Mouse (Mus musculus) neural tube, embryonic 12.5 days (tissue): ENCODE measurements at regions not wholly inside any gene's neighbourhood (a gene's known extent, or its start where the extent isn't known, plus 50 kb on each side); places are given as distances from the start of the nearest gene placed in this dataset.

Experiments used
- ATAC-seq: fragments of 200-750 bp; cut with Nextera tagmentation; 2 replicates; pipeline ENCODE4 v1.8.0; 2017; ENCODE audit warnings: low read depth, mild to moderate bottlenecking, moderate TSS enrichment, moderate library complexity; ENCODE audit not compliant: low FRiP score
- H3K27ac ChIP-seq: fragments of 300-500 bp; sonication (generic); 2 replicates; pipeline ENCODE4 v1.5.1; 2016
- H3K27me3 ChIP-seq: fragments of 300-500 bp; sonication (generic); replicated peaks from 2 replicates; pipeline ENCODE4 v1.6.1; 2016; ENCODE audit warnings: mild to moderate bottlenecking
- H3K36me3 ChIP-seq: fragments of 300-500 bp; sonication (generic); 2 replicates; pipeline ENCODE4 v1.6.1; 2016; ENCODE audit warnings: mild to moderate bottlenecking
- H3K4me1 ChIP-seq: fragments of 300-500 bp; sonication (generic); 2 replicates; pipeline ENCODE4 v1.6.1; 2016
- H3K4me2 ChIP-seq: fragments of 300-500 bp; sonication (generic); replicated peaks from 2 replicates; pipeline ENCODE4 v1.6.1; 2016; ENCODE audit warnings: mild to moderate bottlenecking
- H3K4me3 ChIP-seq: fragments of 300-500 bp; sonication (generic); 2 replicates; pipeline ENCODE4 v1.5.1; 2016
- H3K9ac ChIP-seq: fragments of 300-500 bp; sonication (generic); 2 replicates; pipeline ENCODE4 v1.6.1; 2016; ENCODE audit warnings: mild to moderate bottlenecking
- H3K9me3 ChIP-seq: fragments of 300-500 bp; sonication (generic); 2 replicates; pipeline ENCODE4 v1.6.1; 2016; ENCODE audit warnings: mild to moderate bottlenecking
- WGBS: fragments of 180-500 bp; shearing (Covaris S2); methylation state at CpG from one replicate; pipeline ENCODE4 v1.1.7; 2016; 5-methylcytosine and 5-hydroxymethylcytosine counted together

- Histone ChIP-seq H3K36me3 (no peaks in the 10 kb centered on the region), H3K27me3 (no peaks in the 10 kb centered on the region), H3K9ac (no peak overlapping the region), H3K9me3 (no peaks in the 10 kb centered on the region), H3K4me2 (no peak overlapping the region), H3K27ac (no peak overlapping the region), H3K4me1 (no peaks in the 10 kb centered on the region), H3K4me3 (no peak overlapping the region)
- 94% methylated on average over 5 of the region's 5 CpGs for WGBS
- no peak for ATAC-seq
Measured at GRCm38 (mm10) chr14:102674635-102675034, 307.8 kb downstream of the Kctd12 start.

GRCm38 (mm10) chr14:102673724-102674123, 308.7 kb downstream of the Kctd12 start:
- H3K27ac ChIP-seq = no peak overlapping the region
- no peak overlapping the region for H3K9ac ChIP-seq
- no peaks in the 10 kb centered on the region for H3K27me3 ChIP-seq
- no peaks in the 10 kb centered on the region for H3K9me3 ChIP-seq
- no peaks in the 10 kb centered on the region for H3K4me1 ChIP-seq
- no peak for ATAC-seq
- no peak overlapping the region for H3K4me3 ChIP-seq
- 81% methylated on average over 5 of the region's 5 CpGs for WGBS
- H3K36me3 ChIP-seq = no peaks in the 10 kb centered on the region
- no peak overlapping the region for H3K4me2 ChIP-seq

GRCm38 (mm10) chr14:102663240-102663639, 319.2 kb downstream of the Kctd12 start:
- 80% methylated on average over 2 of the region's 2 CpGs for WGBS
- Histone ChIP-seq H3K27me3 (no peaks in the 10 kb centered on the region), H3K36me3 (no peaks in the 10 kb centered on the region), H3K27ac (no peak overlapping the region), H3K4me1 (no peaks in the 10 kb centered on the region), H3K4me2 (no peak overlapping the region), H3K9ac (no peak overlapping the region), H3K9me3 (no peaks in the 10 kb centered on the region), H3K4me3 (no peak overlapping the region)
- ATAC-seq = no peak

GRCm38 (mm10) chr14:102660351-102660750, 322.1 kb downstream of the Kctd12 start:
- 84% methylated on average over 11 of the region's 11 CpGs for WGBS
- Histone ChIP-seq H3K9me3 (no peaks in the 10 kb centered on the region), H3K27ac (no peak overlapping the region), H3K4me2 (no peak overlapping the region), H3K4me1 (no peaks in the 10 kb centered on the region), H3K36me3 (no peaks in the 10 kb centered on the region), H3K27me3 (no peaks in the 10 kb centered on the region), H3K4me3 (no peak overlapping the region), H3K9ac (no peak overlapping the region)
- no peak for ATAC-seq

GRCm38 (mm10) chr14:102656235-102656634, 326.2 kb downstream of the Kctd12 start:
- Histone ChIP-seq H3K9ac (no peak overlapping the region), H3K27ac (no peak overlapping the region), H3K27me3 (no peaks in the 10 kb centered on the region), H3K4me3 (no peak overlapping the region), H3K4me1 (no peaks in the 10 kb centered on the region), H3K4me2 (no peak overlapping the region), H3K36me3 (no peaks in the 10 kb centered on the region), H3K9me3 (no peaks in the 10 kb centered on the region)
- 85% methylated on average over 1 of the region's 1 CpGs for WGBS
- ATAC-seq = no peak

GRCm38 (mm10) chr14:102629601-102630000, 352.8 kb downstream of the Kctd12 start:
- H3K27me3 ChIP-seq = no peaks in the 10 kb centered on the region
- H3K4me2 ChIP-seq = no peak overlapping the region
- no peaks in the 10 kb centered on the region for H3K9me3 ChIP-seq
- H3K9ac ChIP-seq = no peak overlapping the region
- H3K4me1 ChIP-seq = no peaks in the 10 kb centered on the region
- H3K4me3 ChIP-seq = no peak overlapping the region
- whole genome bisulfite sequencing = 89% methylated on average over 2 of the region's 2 CpGs
- no peak for ATAC-seq
- no peaks in the 10 kb centered on the region for H3K36me3 ChIP-seq
- no peak overlapping the region for H3K27ac ChIP-seq

GRCm38 (mm10) chr14:102621546-102621945, 360.9 kb downstream of the Kctd12 start:
- no peaks in the 10 kb centered on the region for H3K27me3 ChIP-seq
- no peaks in the 10 kb centered on the region for H3K4me1 ChIP-seq
- H3K36me3 ChIP-seq = no peaks in the 10 kb centered on the region
- no peak overlapping the region for H3K4me3 ChIP-seq
- no peak overlapping the region for H3K4me2 ChIP-seq
- H3K27ac ChIP-seq = no peak overlapping the region
- H3K9me3 ChIP-seq = no peaks in the 10 kb centered on the region
- ATAC-seq = no peak
- no peak overlapping the region for H3K9ac ChIP-seq

GRCm38 (mm10) chr14:102619056-102619455, 363.4 kb downstream of the Kctd12 start:
- WGBS = 78% methylated on average over 4 of the region's 4 CpGs
- Histone ChIP-seq H3K4me1 (no peaks in the 10 kb centered on the region), H3K4me3 (no peak overlapping the region), H3K9me3 (no peaks in the 10 kb centered on the region), H3K36me3 (no peaks in the 10 kb centered on the region), H3K9ac (no peak overlapping the region), H3K4me2 (no peak overlapping the region), H3K27me3 (no peaks in the 10 kb centered on the region), H3K27ac (no peak overlapping the region)
- no peak for ATAC-seq

- Histone ChIP-seq H3K36me3 (no peaks in the 10 kb centered on the region), H3K9ac (no peak overlapping the region), H3K27me3 (no peaks in the 10 kb centered on the region), H3K9me3 (no peaks in the 10 kb centered on the region), H3K27ac (no peak overlapping the region), H3K4me2 (no peak overlapping the region), H3K4me3 (no peak overlapping the region), H3K4me1 (no peaks in the 10 kb centered on the region)
- 41% methylated on average over 7 of the region's 7 CpGs for WGBS
- peak; percentile 50; the same call in 1 of the 2 replicates for ATAC-seq
Measured at GRCm38 (mm10) chr14:102615588-102616309, 366.7 kb downstream of the Kctd12 start.

GRCm38 (mm10) chr14:102606055-102606454, 376.4 kb downstream of the Kctd12 start:
- Histone ChIP-seq H3K27ac (no peak overlapping the region), H3K4me2 (no peak overlapping the region), H3K27me3 (no peaks in the 10 kb centered on the region), H3K9ac (no peak overlapping the region), H3K4me1 (no peaks in the 10 kb centered on the region), H3K36me3 (no peaks in the 10 kb centered on the region), H3K4me3 (no peak overlapping the region), H3K9me3 (no peaks in the 10 kb centered on the region)
- 86% methylated on average over 5 of the region's 5 CpGs for WGBS
- ATAC-seq = no peak

GRCm38 (mm10) chr14:102594850-102595249, 387.6 kb downstream of the Kctd12 start:
- no peak overlapping the region for H3K9ac ChIP-seq
- H3K4me1 ChIP-seq = no peaks in the 10 kb centered on the region
- no peaks in the 10 kb centered on the region for H3K36me3 ChIP-seq
- 86% methylated on average over 3 of the region's 3 CpGs for WGBS
- no peaks in the 10 kb centered on the region for H3K9me3 ChIP-seq
- no peak overlapping the region for H3K27ac ChIP-seq
- H3K4me2 ChIP-seq = no peak overlapping the region
- ATAC-seq = no peak
- H3K27me3 ChIP-seq = no peaks in the 10 kb centered on the region
- no peak overlapping the region for H3K4me3 ChIP-seq

GRCm38 (mm10) chr14:102553781-102554180, 428.7 kb downstream of the Kctd12 start:
- no peak overlapping the region for H3K27ac ChIP-seq
- no peaks in the 10 kb centered on the region for H3K4me1 ChIP-seq
- no peak for ATAC-seq
- no peak overlapping the region for H3K4me2 ChIP-seq
- H3K9ac ChIP-seq = no peak overlapping the region
- H3K27me3 ChIP-seq = no peaks in the 10 kb centered on the region
- H3K9me3 ChIP-seq = no peaks in the 10 kb centered on the region
- H3K4me3 ChIP-seq = no peak overlapping the region
- 65% methylated on average over 2 of the region's 2 CpGs for WGBS
- no peaks in the 10 kb centered on the region for H3K36me3 ChIP-seq

GRCm38 (mm10) chr14:102552598-102552997, 429.8 kb downstream of the Kctd12 start:
- no peak overlapping the region for H3K4me3 ChIP-seq
- no peak overlapping the region for H3K27ac ChIP-seq
- no peaks in the 10 kb centered on the region for H3K4me1 ChIP-seq
- H3K4me2 ChIP-seq = no peak overlapping the region
- WGBS = 81% methylated on average over 2 of the region's 2 CpGs
- H3K36me3 ChIP-seq = no peaks in the 10 kb centered on the region
- no peaks in the 10 kb centered on the region for H3K9me3 ChIP-seq
- ATAC-seq = no peak
- no peaks in the 10 kb centered on the region for H3K27me3 ChIP-seq
- no peak overlapping the region for H3K9ac ChIP-seq
